Mouse (Mus musculus): ENCODE results near the gene Gm13289. TPM values are rescaled to one million over a fixed set of nuclear protein-coding genes. Genes with fewer than 3 reads are reported as not detected.
"Not testable (repeated sequence)": the region's sequence is repeated elsewhere in the genome, so short reads cannot be mapped to it uniquely, and the experiment has no call there.

Gm13289 gene
- polyA plus RNA-seq, 1 experiment from 2014 or later, result not detected

DNA sequence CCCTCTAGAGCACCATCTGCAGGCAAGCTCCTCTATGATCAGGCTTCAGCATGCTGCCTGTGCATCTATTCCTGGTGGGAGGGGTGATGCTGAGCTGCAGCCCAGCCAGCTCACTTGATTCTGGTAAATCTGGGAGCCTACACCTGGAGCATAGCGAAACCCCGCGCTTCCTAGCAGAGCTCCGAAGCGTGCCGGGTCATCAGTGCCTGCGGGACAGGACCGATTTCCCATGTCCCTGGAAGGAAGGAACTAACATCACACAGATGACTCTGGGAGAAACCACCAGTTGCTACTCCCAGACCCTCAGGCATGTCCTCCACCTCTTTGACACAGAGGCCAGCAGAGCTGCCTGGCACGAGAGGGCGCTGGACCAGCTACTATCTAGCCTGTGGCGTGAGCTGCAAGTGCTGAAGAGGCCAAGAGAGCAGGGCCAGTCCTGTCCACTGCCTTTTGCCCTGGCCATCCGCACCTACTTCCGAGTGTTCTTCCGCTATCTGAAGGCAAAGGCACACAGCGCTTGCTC lies 21.8 kb upstream of the Gm13289 start, which contains the start of gene Gm13271:
Gene Gm13271, plus strand, starts transcription at position 51 of the 523 bp plus-strand sequence.
- 67% methylated on average over 15 of the region's 15 CpGs for WGBS
- ATAC-seq (replicated peaks; ENCODE audit: insufficient number of reproducible peaks, low FRiP score, low TSS enrichment, low read depth), result not testable (repeated sequence)

DNA sequence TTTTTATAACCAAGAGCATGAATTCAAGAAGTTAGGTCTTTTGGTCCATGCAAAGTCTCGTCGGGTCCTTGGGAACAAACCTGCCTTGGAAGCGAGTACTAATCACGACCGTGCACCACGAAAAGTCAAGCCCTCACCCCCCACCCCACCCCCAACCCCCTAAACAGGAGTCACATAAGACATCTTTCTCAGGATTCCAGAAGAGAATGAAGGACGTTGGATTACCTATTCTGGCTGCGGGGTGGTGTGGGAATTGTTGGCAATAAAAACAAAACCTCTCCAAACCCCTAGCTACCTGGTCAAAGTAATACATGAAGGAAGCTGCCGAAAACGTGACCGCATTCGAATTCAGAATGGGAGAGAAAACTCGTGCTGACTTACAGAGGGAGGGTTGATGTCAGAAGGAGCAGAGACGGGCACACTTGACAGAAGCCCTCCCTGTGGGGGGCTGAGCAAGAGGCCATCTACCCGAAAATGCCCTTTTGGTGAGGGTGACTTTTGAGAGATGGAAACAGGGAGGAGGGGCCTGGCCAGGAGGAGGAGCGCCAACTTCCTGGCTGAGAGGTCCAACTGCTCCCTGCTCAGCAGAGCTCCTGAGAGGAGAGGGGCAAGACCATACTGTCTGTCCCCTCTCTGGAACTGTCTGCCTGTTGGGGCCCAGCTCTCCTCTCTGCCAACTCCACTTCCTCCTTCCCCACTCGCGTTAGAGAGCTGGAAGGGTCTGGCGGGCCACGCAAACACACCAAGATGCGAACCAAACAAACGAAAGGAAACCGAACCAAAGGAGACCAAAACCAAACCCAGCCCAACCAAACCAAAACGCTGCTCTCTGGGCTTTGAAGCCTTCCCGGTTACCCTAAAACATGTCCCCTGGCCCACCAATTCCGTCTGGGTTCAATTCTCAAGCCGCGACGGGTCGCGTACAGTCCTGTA lies 19.9 kb upstream of the Gm13289 start:
- H3K27ac ChIP-seq (replicated peaks; ENCODE audit: low read depth, low read length), result peak overlapping the region; percentile 70
- ATAC-seq (replicated peaks; ENCODE audit: insufficient number of reproducible peaks, low FRiP score, low TSS enrichment, low read depth); H3K9me3 ChIP-seq (replicated peaks; ENCODE audit: control insufficient read depth, low read length); H3K36me3 ChIP-seq (replicated peaks; ENCODE audit: control insufficient read depth, insufficient read depth, low read depth, low read length); H3K4me1 ChIP-seq (ENCODE audit: control insufficient read depth, insufficient read depth, low read length); H3K27me3 ChIP-seq (ENCODE audit: control insufficient read depth, insufficient read depth, low read length): not testable (repeated sequence)
- H3K4me3 ChIP-seq (ENCODE audit: low read depth, low read length), result peak overlapping the region; percentile 33
- peak; percentile 16 for DNase-seq (ENCODE audit: low spot score)
- 14% methylated on average over 28 of the region's 31 CpGs for WGBS
- H3K4me2 ChIP-seq (ENCODE audit: low read depth, low read length), result peak overlapping the region; percentile 64
- peak overlapping the region; percentile 60 for H3K9ac ChIP-seq (replicated peaks; ENCODE audit: low read length)

More for the DNA sequence above, 21.8 kb upstream of the Gm13289 start, which contains the start of gene Gm13271:
- H3K9ac ChIP-seq (replicated peaks; ENCODE audit: low read length); H3K36me3 ChIP-seq (replicated peaks; ENCODE audit: control insufficient read depth, insufficient read depth, low read depth, low read length); H3K4me1 ChIP-seq (ENCODE audit: control insufficient read depth, insufficient read depth, low read length); H3K4me2 ChIP-seq (ENCODE audit: low read depth, low read length); H3K27me3 ChIP-seq (ENCODE audit: control insufficient read depth, insufficient read depth, low read length); DNase-seq (ENCODE audit: low spot score); H3K27ac ChIP-seq (replicated peaks; ENCODE audit: low read depth, low read length); H3K9me3 ChIP-seq (replicated peaks; ENCODE audit: control insufficient read depth, low read length); H3K4me3 ChIP-seq (ENCODE audit: low read depth, low read length): not testable (repeated sequence)

DNA sequence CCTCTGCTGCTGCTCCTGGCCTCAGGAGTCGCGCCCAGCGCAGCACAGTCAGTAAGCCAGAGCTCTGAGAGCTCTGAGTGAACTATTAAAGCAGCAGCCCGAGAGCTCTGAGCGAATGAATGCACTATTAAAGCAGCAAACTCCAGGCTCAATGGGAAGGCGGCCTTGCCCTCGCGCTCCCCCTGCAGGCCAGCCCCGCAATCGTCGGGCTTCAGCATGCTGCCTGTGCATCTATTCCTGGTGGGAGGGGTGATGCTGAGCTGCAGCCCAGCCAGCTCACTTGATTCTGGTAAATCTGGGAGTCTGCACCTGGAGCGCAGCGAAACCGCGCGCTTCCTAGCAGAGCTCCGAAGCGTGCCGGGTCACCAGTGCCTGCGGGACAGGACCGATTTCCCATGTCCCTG lies 19.1 kb upstream of the Gm13289 start:
- DNase-seq (ENCODE audit: low spot score) (peak; percentile 87), ATAC-seq (replicated peaks; ENCODE audit: insufficient number of reproducible peaks, low FRiP score, low TSS enrichment, low read depth) (peak; percentile 100)
- H3K9ac ChIP-seq (replicated peaks; ENCODE audit: low read length), result peak overlapping the region; percentile 60
- H3K27ac ChIP-seq (replicated peaks; ENCODE audit: low read depth, low read length), result peak overlapping the region; percentile 70
- H3K27me3 ChIP-seq (ENCODE audit: control insufficient read depth, insufficient read depth, low read length); H3K36me3 ChIP-seq (replicated peaks; ENCODE audit: control insufficient read depth, insufficient read depth, low read depth, low read length); H3K4me1 ChIP-seq (ENCODE audit: control insufficient read depth, insufficient read depth, low read length); H3K9me3 ChIP-seq (replicated peaks; ENCODE audit: control insufficient read depth, low read length): not testable (repeated sequence)
- peak overlapping the region; percentile 33 for H3K4me3 ChIP-seq (ENCODE audit: low read depth, low read length)
- WGBS, result under 1% methylated on average over 17 of the region's 21 CpGs
- H3K4me2 ChIP-seq (ENCODE audit: low read depth, low read length), result peak overlapping the region; percentile 64

DNA sequence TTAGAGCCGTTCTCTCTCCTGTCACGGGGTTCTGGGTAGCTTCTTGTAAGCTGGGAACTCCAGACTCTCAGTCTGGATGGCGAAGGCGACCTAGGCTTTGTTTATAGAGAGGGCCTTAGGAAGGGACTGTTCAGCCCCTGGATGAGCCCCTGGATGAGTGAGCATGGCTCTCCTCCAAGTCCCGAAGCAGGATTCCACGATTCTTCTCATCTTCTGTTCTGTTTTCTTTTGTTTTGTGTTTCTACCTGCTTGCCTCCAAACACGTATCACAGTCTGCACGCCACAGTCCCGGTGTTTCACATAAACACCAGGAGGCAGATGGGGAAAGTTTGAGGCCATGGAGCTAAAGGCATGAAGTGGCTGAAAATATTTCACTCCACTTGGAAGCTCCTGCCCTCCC lies 18.0 kb upstream of the Gm13289 start:
- H3K9me3 ChIP-seq (replicated peaks; ENCODE audit: control insufficient read depth, low read length); H3K36me3 ChIP-seq (replicated peaks; ENCODE audit: control insufficient read depth, insufficient read depth, low read depth, low read length); H3K4me3 ChIP-seq (ENCODE audit: low read depth, low read length); DNase-seq (ENCODE audit: low spot score); H3K27ac ChIP-seq (replicated peaks; ENCODE audit: low read depth, low read length); H3K4me1 ChIP-seq (ENCODE audit: control insufficient read depth, insufficient read depth, low read length); H3K4me2 ChIP-seq (ENCODE audit: low read depth, low read length); ATAC-seq (replicated peaks; ENCODE audit: insufficient number of reproducible peaks, low FRiP score, low TSS enrichment, low read depth); H3K9ac ChIP-seq (replicated peaks; ENCODE audit: low read length); H3K27me3 ChIP-seq (ENCODE audit: control insufficient read depth, insufficient read depth, low read length): not testable (repeated sequence)
- WGBS, result 85% methylated on average over 8 of the region's 9 CpGs

DNA sequence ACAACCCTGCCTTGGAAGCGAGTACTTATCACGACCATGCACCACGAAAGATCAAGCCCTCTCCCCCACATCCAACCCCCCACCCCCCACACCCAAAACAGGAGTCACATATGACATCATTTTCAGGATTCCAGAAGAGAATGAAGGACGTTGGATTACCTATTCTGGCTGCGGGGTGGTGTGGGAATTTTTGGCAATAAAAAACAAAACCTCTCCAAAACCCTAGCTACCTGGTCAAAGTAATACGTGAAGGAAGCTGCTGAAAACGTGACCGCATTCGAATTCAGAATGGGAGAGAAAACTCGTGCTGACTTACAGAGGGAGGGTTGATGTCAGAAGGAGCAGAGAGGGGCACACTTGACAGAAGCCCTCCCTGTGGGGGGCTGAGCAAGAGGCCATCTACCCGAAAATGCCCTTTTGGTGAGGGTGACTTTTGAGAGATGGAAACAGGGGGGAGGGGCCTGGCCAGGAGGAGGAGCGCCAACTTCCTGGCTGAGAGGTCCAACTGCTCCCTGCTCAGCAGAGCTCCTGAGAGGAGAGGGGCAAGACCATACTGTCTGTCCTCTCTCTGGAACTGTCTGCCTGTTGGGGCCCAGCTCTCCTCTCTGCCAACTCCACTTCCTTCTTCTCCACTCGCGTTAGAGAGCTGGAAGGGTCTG lies 17.0 kb upstream of the Gm13289 start, which contains the start of gene Gm13283:
Gene Gm13283, plus strand, starts transcription at position 510 of the 659 bp plus-strand sequence.
- H3K27ac ChIP-seq (replicated peaks; ENCODE audit: low read depth, low read length); ATAC-seq (replicated peaks; ENCODE audit: insufficient number of reproducible peaks, low FRiP score, low TSS enrichment, low read depth); H3K27me3 ChIP-seq (ENCODE audit: control insufficient read depth, insufficient read depth, low read length); H3K9ac ChIP-seq (replicated peaks; ENCODE audit: low read length); H3K9me3 ChIP-seq (replicated peaks; ENCODE audit: control insufficient read depth, low read length); H3K36me3 ChIP-seq (replicated peaks; ENCODE audit: control insufficient read depth, insufficient read depth, low read depth, low read length); H3K4me1 ChIP-seq (ENCODE audit: control insufficient read depth, insufficient read depth, low read length); DNase-seq (ENCODE audit: low spot score): not testable (repeated sequence)
- peak within 1 kb of the TSS; percentile 21 for H3K4me3 ChIP-seq (ENCODE audit: low read depth, low read length)
- H3K4me2 ChIP-seq (ENCODE audit: low read depth, low read length), result peak within 1 kb of the TSS; percentile 46
- WGBS, result 26% methylated on average over 7 of the region's 14 CpGs

DNA sequence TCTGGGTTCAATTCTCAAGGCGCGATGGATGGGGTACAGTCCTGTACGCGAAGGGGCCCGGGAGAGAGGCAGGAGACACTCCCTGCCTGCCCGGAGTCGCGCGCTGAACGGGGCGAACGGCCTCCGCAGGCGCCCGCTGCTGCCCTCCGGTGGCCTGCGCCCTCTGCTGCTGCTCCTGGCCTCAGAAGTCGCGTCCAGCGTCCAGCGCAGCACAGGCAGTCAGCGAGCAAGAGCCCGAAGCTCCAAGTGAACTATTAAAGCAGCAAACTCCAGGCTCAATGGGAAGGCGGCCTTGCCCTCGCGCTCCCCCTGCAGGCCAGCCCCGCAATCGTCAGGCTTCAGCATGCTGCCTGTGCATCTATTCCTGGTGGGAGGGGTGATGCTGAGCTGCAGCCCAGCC lies 16.3 kb upstream of the Gm13289 start:
- H3K9ac ChIP-seq (replicated peaks; ENCODE audit: low read length); H3K36me3 ChIP-seq (replicated peaks; ENCODE audit: control insufficient read depth, insufficient read depth, low read depth, low read length); H3K4me1 ChIP-seq (ENCODE audit: control insufficient read depth, insufficient read depth, low read length); ATAC-seq (replicated peaks; ENCODE audit: insufficient number of reproducible peaks, low FRiP score, low TSS enrichment, low read depth); H3K9me3 ChIP-seq (replicated peaks; ENCODE audit: control insufficient read depth, low read length); H3K27me3 ChIP-seq (ENCODE audit: control insufficient read depth, insufficient read depth, low read length); H3K27ac ChIP-seq (replicated peaks; ENCODE audit: low read depth, low read length): not testable (repeated sequence)
- Histone ChIP-seq H3K4me3 (ENCODE audit: low read depth, low read length) (peak overlapping the region; percentile 21), H3K4me2 (ENCODE audit: low read depth, low read length) (peak overlapping the region; percentile 46)
- peak; percentile 79 for DNase-seq (ENCODE audit: low spot score)
- 0% methylated on average over 19 of the region's 28 CpGs for WGBS

DNA sequence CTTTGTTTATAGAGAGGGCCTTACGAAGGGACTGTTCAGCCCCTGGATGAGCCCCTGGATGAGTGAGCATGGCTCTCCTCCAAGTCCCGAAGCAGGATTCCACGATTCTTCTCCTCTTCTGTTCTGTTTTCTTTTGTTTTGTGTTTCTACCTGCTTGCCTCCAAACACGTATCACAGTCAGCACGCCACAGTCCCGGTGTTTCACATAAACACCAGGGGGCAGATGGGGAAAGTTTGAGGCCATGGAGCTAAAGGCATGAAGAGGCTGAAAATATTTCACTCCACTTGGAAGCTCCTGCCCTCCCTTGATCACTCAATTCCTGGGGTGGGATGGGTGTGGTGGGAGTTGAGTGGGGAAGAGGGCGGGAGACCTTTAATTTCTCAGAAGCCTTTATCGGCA lies 14.9 kb upstream of the Gm13289 start:
- DNase-seq (ENCODE audit: low spot score); H3K4me2 ChIP-seq (ENCODE audit: low read depth, low read length); H3K27ac ChIP-seq (replicated peaks; ENCODE audit: low read depth, low read length); H3K9ac ChIP-seq (replicated peaks; ENCODE audit: low read length); ATAC-seq (replicated peaks; ENCODE audit: insufficient number of reproducible peaks, low FRiP score, low TSS enrichment, low read depth); H3K4me3 ChIP-seq (ENCODE audit: low read depth, low read length); H3K36me3 ChIP-seq (replicated peaks; ENCODE audit: control insufficient read depth, insufficient read depth, low read depth, low read length); H3K27me3 ChIP-seq (ENCODE audit: control insufficient read depth, insufficient read depth, low read length); H3K4me1 ChIP-seq (ENCODE audit: control insufficient read depth, insufficient read depth, low read length); H3K9me3 ChIP-seq (replicated peaks; ENCODE audit: control insufficient read depth, low read length): not testable (repeated sequence)
- WGBS, result 74% methylated on average over 6 of the region's 8 CpGs
